Mouse (Mus musculus) embryonic fibroblast, embryonic 13.5 days (primary cell): Measurements from ENCODE around the gene Nanos3. TPM values are rescaled to one million over a fixed set of nuclear protein-coding genes. Genes with fewer than 3 reads are reported as not detected.

Experiments
- H3K27ac ChIP-seq: 2 replicates; pipeline ENCODE4 v1.5.1; 2012; ENCODE audit warnings: low read length, control low read depth, inconsistent platforms; ENCODE audit not compliant: insufficient read depth
- H3K4me1 ChIP-seq: 2 replicates; pipeline ENCODE4 v1.6.1; 2011; ENCODE audit warnings: low read length; ENCODE audit not compliant: control insufficient read depth, insufficient read depth
- H3K4me3 ChIP-seq: 2 replicates; pipeline ENCODE4 v1.5.1; 2011; ENCODE audit warnings: mild to moderate bottlenecking, control low read depth, low read length; ENCODE audit not compliant: insufficient read depth
- CTCF ChIP-seq: IDR thresholded peaks from 2 replicates; pipeline ENCODE4 v1.5.1; 2011; ENCODE audit warnings: mild to moderate bottlenecking, control low read depth, low read length, moderate library complexity, borderline replicate concordance; ENCODE audit not compliant: insufficient read depth
- POLR2A ChIP-seq: IDR thresholded peaks from 2 replicates; pipeline ENCODE4 v1.6.1; 2011; ENCODE audit warnings: low read depth, mild to moderate bottlenecking, control low read depth, low read length, moderate library complexity
- polyA plus RNA-seq: library from polyadenylated mRNA; stranded (reverse); fragments of >200 nt; gene quantifications from 2 replicates; pipeline ENCODE4 v1.2.4, GENCODE M21; 2011; ENCODE audit warnings: low read depth; ENCODE audit not compliant: missing spikeins, insufficient read length

Nanos3 gene
- not detected in 2 replicates for polyA plus RNA-seq

- Histone ChIP-seq H3K27ac (no peak within 1 kb of the TSS), H3K4me1 (peaks cover 2% of the 10 kb centered on the region; the same call in 1 of the 2 replicates), H3K4me3 (peak within 1 kb of the TSS; percentile 27; the same call in 1 of the 2 replicates)
- TF ChIP-seq CTCF (no peak), POLR2A (no peak)
These were observed at the start of gene Nanos3 for GRCm38 (mm10) chr8:84185117-84185516. TSS of gene Nanos3 (minus strand) at chr8:84185217.

- TF ChIP-seq CTCF (no peak), POLR2A (no peak)
- no peak overlapping the region for H3K4me3 ChIP-seq
- no peak overlapping the region for H3K27ac ChIP-seq
- no peaks in the 10 kb centered on the region for H3K4me1 ChIP-seq
These were observed 48.0 kb upstream of the Nanos3 start for GRCm38 (mm10) chr8:84233055-84233454.

- Histone ChIP-seq H3K27ac (no peak overlapping the region), H3K4me3 (no peak overlapping the region), H3K4me1 (no peaks in the 10 kb centered on the region)
- TF ChIP-seq POLR2A: no peak
- peak; percentile 41; the same call in 1 of the 2 replicates for TF ChIP-seq CTCF
These were observed 45.7 kb upstream of the Nanos3 start for GRCm38 (mm10) chr8:84230735-84231134.

GRCm38 (mm10) chr8:84223322-84224029 lies 38.5 kb upstream of the Nanos3 start:
- Histone ChIP-seq H3K4me3 (no peak overlapping the region), H3K27ac (no peak overlapping the region), H3K4me1 (no peaks in the 10 kb centered on the region)
- no peak for TF ChIP-seq POLR2A
- no peak for TF ChIP-seq CTCF

GRCm38 (mm10) chr8:84222566-84223165 lies 37.6 kb upstream of the Nanos3 start:
- TF ChIP-seq POLR2A (no peak), CTCF (no peak)
- H3K4me1 ChIP-seq: no peaks in the 10 kb centered on the region
- no peak overlapping the region for H3K4me3 ChIP-seq

GRCm38 (mm10) chr8:84220105-84220504 lies 35.1 kb upstream of the Nanos3 start:
- TF ChIP-seq POLR2A (no peak), CTCF (no peak)
- Histone ChIP-seq H3K4me3 (no peak overlapping the region), H3K4me1 (no peaks in the 10 kb centered on the region), H3K27ac (no peak overlapping the region)

More at GRCm38 (mm10) chr8:84222566-84223165, 37.6 kb upstream of the Nanos3 start:
- H3K27ac ChIP-seq: no peak overlapping the region

GRCm38 (mm10) chr8:84218143-84218542 lies 33.1 kb upstream of the Nanos3 start:
- Histone ChIP-seq H3K4me1 (no peaks in the 10 kb centered on the region), H3K27ac (no peak overlapping the region), H3K4me3 (no peak overlapping the region)
- TF ChIP-seq CTCF (no peak), POLR2A (no peak)

- Histone ChIP-seq H3K27ac (no peak overlapping the region), H3K4me3 (no peak overlapping the region), H3K4me1 (no peaks in the 10 kb centered on the region)
- TF ChIP-seq POLR2A (no peak), CTCF (no peak)
These were observed 32.2 kb upstream of the Nanos3 start for GRCm38 (mm10) chr8:84217206-84217605.

- no peak overlapping the region for H3K27ac ChIP-seq
- no peak overlapping the region for H3K4me3 ChIP-seq
- H3K4me1 ChIP-seq: no peaks in the 10 kb centered on the region
- TF ChIP-seq POLR2A (no peak), CTCF (no peak)
These were observed 28.3 kb upstream of the Nanos3 start for GRCm38 (mm10) chr8:84213277-84213676.
